Mouse (Mus musculus): ENCODE measurements around the gene Hoxd12. TPM values are rescaled to one million over a fixed set of nuclear protein-coding genes. Genes with fewer than 3 reads are reported as not detected.

Hoxd12 gene
- polyA plus RNA-seq, 1 experiment from 2014 or later, result not detected

DNA sequence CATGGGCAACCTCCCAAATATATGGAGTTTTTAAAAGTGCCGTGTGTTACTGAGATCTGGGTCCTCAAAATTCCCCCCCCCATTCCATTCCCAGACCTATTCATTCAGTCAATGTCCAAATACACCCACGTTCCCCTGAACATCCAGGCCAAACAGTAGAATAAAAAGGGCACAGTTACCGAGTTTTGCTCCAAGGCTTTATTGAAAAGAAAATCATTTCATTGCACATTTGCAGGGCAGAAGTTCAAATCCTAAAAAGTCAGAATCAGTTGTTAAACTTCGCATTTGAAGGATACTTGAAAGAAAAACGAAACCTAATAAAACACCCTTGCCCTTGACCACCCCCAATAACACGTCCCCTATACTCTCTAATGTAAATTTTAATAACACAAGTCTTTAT is 28.0 kb downstream of the Hoxd12 start:
- 24% methylated on average over 6 of the region's 6 CpGs for WGBS (ENCODE audit: insufficient replicate concordance)
- Histone ChIP-seq H3K27ac (ENCODE audit: low read depth) (no peak overlapping the region), H3K4me3 (ENCODE audit: low read depth, low read length) (no peak overlapping the region), H3K4me2 (ENCODE audit: low read depth, low read length) (no peak overlapping the region), H3K9me3 (ENCODE audit: low read length) (no peaks in the 10 kb centered on the region), H3K27me3 (ENCODE audit: insufficient read depth, low read length) (peaks cover 94% of the 10 kb centered on the region), H3K4me1 (ENCODE audit: insufficient read depth) (peaks cover 14% of the 10 kb centered on the region), H3K36me3 (replicated peaks; ENCODE audit: insufficient read depth, low read length) (no peaks in the 10 kb centered on the region), H3K9ac (replicated peaks) (no peak overlapping the region)
- ATAC-seq, result no peak
- DNase-seq, result no peak
- no peak for TF ChIP-seq EP300 (IDR thresholded peaks at IDR 0.05; ENCODE audit: low read depth)
- TF ChIP-seq CTCF (IDR thresholded peaks at IDR 0.05; ENCODE audit: low read depth), result no peak

DNA sequence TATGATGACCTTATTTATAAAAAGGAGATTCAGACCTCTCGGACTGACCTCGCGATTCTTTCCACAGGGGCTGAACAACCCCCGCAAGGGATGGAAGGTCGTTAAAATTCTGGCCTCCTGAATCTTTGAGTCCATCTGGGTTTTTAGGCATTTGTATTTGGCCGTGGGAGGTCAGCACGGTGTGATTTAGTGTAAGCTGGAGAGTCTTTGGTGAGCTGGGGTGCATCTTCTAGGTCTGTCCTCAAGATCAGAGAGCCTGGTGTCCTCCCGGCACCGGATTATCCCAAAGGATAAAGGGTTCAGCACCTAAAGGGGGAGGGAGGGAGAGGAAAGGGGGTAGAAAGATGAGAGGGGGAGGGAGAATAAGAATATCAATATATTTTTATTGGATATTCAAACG is 28.5 kb downstream of the Hoxd12 start:
- Histone ChIP-seq H3K27me3 (ENCODE audit: insufficient read depth, low read length) (peaks cover 94% of the 10 kb centered on the region), H3K36me3 (replicated peaks; ENCODE audit: insufficient read depth, low read length) (no peaks in the 10 kb centered on the region), H3K4me1 (ENCODE audit: insufficient read depth) (peaks cover 9% of the 10 kb centered on the region; the same call in 1 of the 2 replicates), H3K4me2 (ENCODE audit: low read depth, low read length) (no peak overlapping the region), H3K9ac (replicated peaks) (no peak overlapping the region), H3K9me3 (ENCODE audit: low read length) (no peaks in the 10 kb centered on the region), H3K4me3 (ENCODE audit: low read depth, low read length) (no peak overlapping the region), H3K27ac (ENCODE audit: low read depth) (no peak overlapping the region)
- ATAC-seq (no peak), DNase-seq (no peak)
- 19% methylated on average over 10 of the region's 10 CpGs for WGBS (ENCODE audit: insufficient replicate concordance)
- TF ChIP-seq EP300 (IDR thresholded peaks at IDR 0.05; ENCODE audit: low read depth) (no peak), CTCF (IDR thresholded peaks at IDR 0.05; ENCODE audit: low read depth) (no peak)

DNA sequence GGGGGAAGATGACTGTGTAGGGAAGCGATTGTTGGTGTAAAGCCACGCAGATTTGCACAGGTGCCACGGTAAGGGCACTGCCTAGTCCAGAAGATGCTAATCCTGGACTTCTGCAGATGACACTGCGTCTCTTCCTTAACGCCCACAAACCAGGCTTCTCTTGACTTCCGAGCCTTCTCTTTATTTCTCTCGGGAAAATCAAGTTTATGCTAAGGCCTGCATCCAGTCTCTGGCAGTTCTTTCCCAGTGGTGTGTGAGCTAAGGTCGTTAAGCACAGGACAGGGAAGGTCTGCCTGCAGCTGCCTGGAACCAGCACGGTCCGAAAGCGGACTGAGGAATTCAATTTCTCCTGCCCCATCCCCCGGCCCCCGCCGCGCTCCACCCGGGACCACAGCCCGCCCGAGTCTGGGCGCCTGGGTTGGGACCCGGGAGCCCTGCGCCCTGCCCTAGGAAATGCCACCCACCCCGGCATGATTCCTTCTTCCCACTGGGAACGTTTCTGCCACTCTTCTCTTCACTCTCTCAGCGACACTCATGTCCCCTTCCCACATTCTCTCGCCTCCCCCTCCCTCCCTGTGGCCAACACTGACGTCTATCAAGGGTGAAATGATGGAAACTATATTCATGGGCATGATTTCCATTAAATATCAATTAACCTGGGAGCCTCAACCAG is 29.0 kb downstream of the Hoxd12 start:
- TF ChIP-seq CTCF (IDR thresholded peaks at IDR 0.05; ENCODE audit: low read depth) (no peak), EP300 (IDR thresholded peaks at IDR 0.05; ENCODE audit: low read depth) (no peak)
- Histone ChIP-seq H3K27me3 (ENCODE audit: insufficient read depth, low read length) (peaks cover 94% of the 10 kb centered on the region), H3K4me1 (ENCODE audit: insufficient read depth) (peaks cover 6% of the 10 kb centered on the region; the same call in 1 of the 2 replicates), H3K4me2 (ENCODE audit: low read depth, low read length) (no peak overlapping the region), H3K36me3 (replicated peaks; ENCODE audit: insufficient read depth, low read length) (no peaks in the 10 kb centered on the region), H3K9ac (replicated peaks) (no peak overlapping the region), H3K9me3 (ENCODE audit: low read length) (no peaks in the 10 kb centered on the region), H3K4me3 (ENCODE audit: low read depth, low read length) (no peak overlapping the region), H3K27ac (ENCODE audit: low read depth) (no peak overlapping the region)
- DNase-seq (no peak), ATAC-seq (no peak)
- 6% methylated on average over 26 of the region's 26 CpGs for WGBS (ENCODE audit: insufficient replicate concordance)

DNA sequence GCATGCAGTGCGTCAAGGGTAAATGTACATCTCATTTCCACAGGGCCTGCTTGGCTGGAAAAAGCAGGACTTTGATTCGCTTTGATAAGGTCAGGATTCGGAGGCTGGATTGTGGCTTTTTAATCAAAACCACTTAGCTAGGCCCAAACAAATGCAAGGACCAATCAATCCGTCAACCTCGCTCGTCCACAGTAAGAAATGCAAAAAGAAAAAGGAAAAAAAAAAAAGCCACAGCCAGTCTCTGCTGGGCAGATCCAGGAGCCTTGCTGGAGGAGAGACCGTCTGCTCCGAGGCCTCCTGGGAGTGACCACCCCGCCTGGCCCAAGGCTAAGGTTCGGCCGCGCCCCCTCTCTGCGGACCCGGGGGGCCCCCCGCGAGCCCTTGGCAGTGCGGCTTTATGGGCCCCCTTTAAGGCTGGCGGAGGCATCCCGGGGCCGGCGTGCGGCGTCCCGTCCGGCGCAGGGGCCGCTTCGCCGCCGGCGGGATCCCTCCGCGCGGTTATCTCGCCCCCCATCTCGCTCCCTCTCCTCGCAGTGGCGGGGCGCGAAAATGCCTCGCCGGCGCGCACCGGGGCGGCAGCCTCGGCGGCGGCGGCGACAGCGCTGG is 29.7 kb downstream of the Hoxd12 start, which contains the start of gene Hoxd8:
Hoxd8 (plus strand) TSS at position 223 of the 606 bp plus-strand sequence.
- DNase-seq (no peak), ATAC-seq (no peak)
- H3K4me2 ChIP-seq (ENCODE audit: low read depth, low read length), result peak within 1 kb of the TSS; percentile 62
- peak within 1 kb of the TSS; percentile 37 for H3K4me3 ChIP-seq (ENCODE audit: low read depth, low read length)
- no peak within 1 kb of the TSS for H3K27ac ChIP-seq (ENCODE audit: low read depth)
- peaks cover 94% of the 10 kb centered on the region for H3K27me3 ChIP-seq (ENCODE audit: insufficient read depth, low read length)
- TF ChIP-seq EP300 (IDR thresholded peaks at IDR 0.05; ENCODE audit: low read depth) (no peak), CTCF (IDR thresholded peaks at IDR 0.05; ENCODE audit: low read depth) (no peak)
- no peaks in the 10 kb centered on the region for H3K9me3 ChIP-seq (ENCODE audit: low read length)
- H3K9ac ChIP-seq (replicated peaks), result no peak within 1 kb of the TSS
- WGBS (ENCODE audit: insufficient replicate concordance), result 2% methylated on average over 37 of the region's 52 CpGs
- H3K36me3 ChIP-seq (replicated peaks; ENCODE audit: insufficient read depth, low read length), result no peaks in the 10 kb centered on the region
- peaks cover 6% of the 10 kb centered on the region; the same call in 1 of the 2 replicates for H3K4me1 ChIP-seq (ENCODE audit: insufficient read depth)

DNA sequence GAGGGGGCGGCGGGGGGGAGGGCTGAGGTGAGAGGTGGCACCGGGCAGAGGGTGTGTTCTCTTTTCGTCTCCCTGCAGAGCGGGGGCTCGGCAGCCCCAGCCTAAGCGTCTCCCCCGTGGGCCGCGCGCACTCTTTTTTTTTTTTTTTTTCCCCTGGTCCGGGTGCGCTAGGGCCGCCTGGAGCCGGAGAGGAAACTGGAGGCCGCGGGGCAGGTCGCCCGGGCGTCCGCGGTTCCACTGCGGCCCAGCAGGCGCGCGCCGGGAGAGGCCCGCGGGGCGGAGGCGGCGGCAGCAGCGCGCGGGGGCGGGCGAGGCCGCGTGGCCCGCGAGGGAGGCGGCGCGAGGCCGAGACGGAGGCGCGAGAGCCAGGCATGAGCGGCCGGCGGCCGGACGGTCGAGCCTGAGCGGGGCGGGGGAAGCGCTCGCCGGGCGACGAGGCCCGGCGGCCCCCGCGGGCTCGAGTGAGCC is 30.2 kb downstream of the Hoxd12 start:
- TF ChIP-seq CTCF (IDR thresholded peaks at IDR 0.05; ENCODE audit: low read depth) (no peak), EP300 (IDR thresholded peaks at IDR 0.05; ENCODE audit: low read depth) (no peak)
- peaks cover 94% of the 10 kb centered on the region for H3K27me3 ChIP-seq (ENCODE audit: insufficient read depth, low read length)
- DNase-seq (no peak), ATAC-seq (peak; percentile 19; the same call in 1 of the 2 replicates)
- H3K9me3 ChIP-seq (ENCODE audit: low read length), result no peaks in the 10 kb centered on the region
- peaks cover 6% of the 10 kb centered on the region; the same call in 1 of the 2 replicates for H3K4me1 ChIP-seq (ENCODE audit: insufficient read depth)
- no peak overlapping the region for H3K9ac ChIP-seq (replicated peaks)
- H3K36me3 ChIP-seq (replicated peaks; ENCODE audit: insufficient read depth, low read length), result no peaks in the 10 kb centered on the region
- WGBS (ENCODE audit: insufficient replicate concordance), result 1% methylated on average over 44 of the region's 66 CpGs
- H3K4me2 ChIP-seq (ENCODE audit: low read depth, low read length), result peak overlapping the region; percentile 62
- no peak overlapping the region for H3K27ac ChIP-seq (ENCODE audit: low read depth)
- H3K4me3 ChIP-seq (ENCODE audit: low read depth, low read length), result peak overlapping the region; percentile 37; the same call in 1 of the 2 replicates

DNA sequence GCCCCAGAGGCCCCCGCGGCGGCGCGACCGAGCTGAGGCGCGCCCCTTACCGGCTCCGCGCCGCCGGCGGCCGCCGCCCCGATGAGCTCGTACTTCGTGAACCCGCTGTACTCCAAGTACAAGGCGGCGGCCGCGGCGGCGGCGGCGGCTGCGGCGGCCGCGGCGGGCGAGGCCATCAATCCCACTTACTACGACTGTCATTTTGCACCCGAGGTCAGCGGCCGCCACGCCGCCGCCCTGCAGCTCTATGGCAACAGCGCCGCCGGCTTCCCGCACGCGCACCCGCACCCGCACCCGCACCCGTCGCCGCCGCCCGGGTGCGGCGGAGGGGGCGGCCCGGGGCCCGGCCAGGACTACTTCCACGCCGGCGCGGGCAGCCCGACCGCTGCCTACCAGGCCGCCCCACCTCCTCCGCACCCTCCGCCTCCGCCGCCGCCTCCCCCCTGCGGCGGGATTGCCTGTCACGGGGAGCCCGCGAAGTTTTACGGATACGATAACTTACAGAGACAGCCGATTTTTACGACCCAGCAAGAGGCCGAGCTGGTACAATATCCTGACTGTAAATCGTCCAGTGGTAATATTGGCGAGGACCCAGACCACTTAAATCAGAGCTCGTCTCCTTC is 30.8 kb downstream of the Hoxd12 start:
- peaks cover 94% of the 10 kb centered on the region for H3K27me3 ChIP-seq (ENCODE audit: insufficient read depth, low read length)
- no peaks in the 10 kb centered on the region for H3K9me3 ChIP-seq (ENCODE audit: low read length)
- WGBS (ENCODE audit: insufficient replicate concordance), result under 1% methylated on average over 49 of the region's 85 CpGs
- H3K4me2 ChIP-seq (ENCODE audit: low read depth, low read length), result peak overlapping the region; percentile 62
- no peak overlapping the region for H3K9ac ChIP-seq (replicated peaks)
- TF ChIP-seq EP300 (IDR thresholded peaks at IDR 0.05; ENCODE audit: low read depth) (no peak), CTCF (IDR thresholded peaks at IDR 0.05; ENCODE audit: low read depth) (no peak)
- ATAC-seq (no peak), DNase-seq (no peak)
- H3K36me3 ChIP-seq (replicated peaks; ENCODE audit: insufficient read depth, low read length), result no peaks in the 10 kb centered on the region
- H3K27ac ChIP-seq (ENCODE audit: low read depth), result no peak overlapping the region
- H3K4me3 ChIP-seq (ENCODE audit: low read depth, low read length), result peak overlapping the region; percentile 37
- peaks cover 6% of the 10 kb centered on the region; the same call in 1 of the 2 replicates for H3K4me1 ChIP-seq (ENCODE audit: insufficient read depth)
